Mouse (Mus musculus): ENCODE results near the gene Coa3. TPM values are rescaled to one million over a fixed set of nuclear protein-coding genes. Genes with fewer than 3 reads are reported as not detected.

Coa3 gene
- polyA plus RNA-seq, 1 experiment: 540 TPM

GRCm38 (mm10) chr11:101302004-101302798 lies 23.3 kb upstream of the Coa3 start, which contains the start of gene Becn1:
TSS of gene Becn1 (minus strand) at chr11:101302286.
- Histone ChIP-seq H3K36me3 (ENCODE audit: control insufficient read depth, insufficient read depth, low read length) (no peaks in the 10 kb centered on the region), H3K4me3 (ENCODE audit: insufficient read depth, low read depth, low read length) (peak within 1 kb of the TSS; percentile 72), H3K4me1 (ENCODE audit: control insufficient read depth, insufficient read depth, low read length) (peaks cover 16% of the 10 kb centered on the region; the same call in 1 of the 2 replicates), H3K27me3 (replicated peaks; ENCODE audit: control insufficient read depth, insufficient read depth, low read length) (no peaks in the 10 kb centered on the region), H3K27ac (ENCODE audit: insufficient read depth, low read depth, low read length) (peak within 1 kb of the TSS; percentile 34)
- DNase-seq: peak; percentile 97
- TF ChIP-seq CTCF (conservative IDR thresholded peaks at IDR 0.05; ENCODE audit: insufficient read depth, insufficient read length, low read depth, low read length) (peak; percentile 95; the same call in 1 of the 2 replicates), POLR2A (IDR thresholded peaks at IDR 0.05; ENCODE audit: low read depth, low read length) (peak; percentile 53)
- WGBS: 6% methylated on average over 39 of the region's 39 CpGs

GRCm38 (mm10) chr11:101301299-101302003 lies 22.5 kb upstream of the Coa3 start:
- TF ChIP-seq CTCF (conservative IDR thresholded peaks at IDR 0.05; ENCODE audit: insufficient read depth, insufficient read length, low read depth, low read length) (no peak), POLR2A (IDR thresholded peaks at IDR 0.05; ENCODE audit: low read depth, low read length) (no peak)
- Histone ChIP-seq H3K27me3 (replicated peaks; ENCODE audit: control insufficient read depth, insufficient read depth, low read length) (no peaks in the 10 kb centered on the region), H3K36me3 (ENCODE audit: control insufficient read depth, insufficient read depth, low read length) (no peaks in the 10 kb centered on the region), H3K4me3 (ENCODE audit: insufficient read depth, low read depth, low read length) (peak overlapping the region; percentile 72), H3K4me1 (ENCODE audit: control insufficient read depth, insufficient read depth, low read length) (peaks cover 16% of the 10 kb centered on the region; the same call in 1 of the 2 replicates), H3K27ac (ENCODE audit: insufficient read depth, low read depth, low read length) (peak overlapping the region; percentile 34)
- DNase-seq: no peak
- WGBS: 6% methylated on average over 26 of the region's 26 CpGs

GRCm38 (mm10) chr11:101300881-101301280 lies 22.0 kb upstream of the Coa3 start:
- no peak for DNase-seq
- WGBS: 67% methylated on average over 7 of the region's 7 CpGs
- Histone ChIP-seq H3K27ac (ENCODE audit: insufficient read depth, low read depth, low read length) (peak overlapping the region; percentile 34; the same call in 1 of the 2 replicates), H3K4me1 (ENCODE audit: control insufficient read depth, insufficient read depth, low read length) (peaks cover 16% of the 10 kb centered on the region; the same call in 1 of the 2 replicates), H3K36me3 (ENCODE audit: control insufficient read depth, insufficient read depth, low read length) (no peaks in the 10 kb centered on the region), H3K4me3 (ENCODE audit: insufficient read depth, low read depth, low read length) (peak overlapping the region; percentile 72), H3K27me3 (replicated peaks; ENCODE audit: control insufficient read depth, insufficient read depth, low read length) (no peaks in the 10 kb centered on the region)
- TF ChIP-seq POLR2A (IDR thresholded peaks at IDR 0.05; ENCODE audit: low read depth, low read length): no peak
- peak; percentile 35 for TF ChIP-seq CTCF (conservative IDR thresholded peaks at IDR 0.05; ENCODE audit: insufficient read depth, insufficient read length, low read depth, low read length)

GRCm38 (mm10) chr11:101295191-101295590 lies 16.3 kb upstream of the Coa3 start:
- DNase-seq: no peak
- H3K27ac ChIP-seq (ENCODE audit: insufficient read depth, low read depth, low read length): no peak overlapping the region; the same call in 1 of the 2 replicates
- no peaks in the 10 kb centered on the region for H3K27me3 ChIP-seq (replicated peaks; ENCODE audit: control insufficient read depth, insufficient read depth, low read length)
- no peak overlapping the region for H3K4me3 ChIP-seq (ENCODE audit: insufficient read depth, low read depth, low read length)
- H3K36me3 ChIP-seq (ENCODE audit: control insufficient read depth, insufficient read depth, low read length): peaks cover 5% of the 10 kb centered on the region
- 93% methylated on average over 8 of the region's 8 CpGs for WGBS
- H3K4me1 ChIP-seq (ENCODE audit: control insufficient read depth, insufficient read depth, low read length): 0 out of 2 replicates have a peak, but pooled peaks cover 4% of the 10 kb centered on the region
- TF ChIP-seq CTCF (conservative IDR thresholded peaks at IDR 0.05; ENCODE audit: insufficient read depth, insufficient read length, low read depth, low read length) (no peak), POLR2A (IDR thresholded peaks at IDR 0.05; ENCODE audit: low read depth, low read length) (no peak)

GRCm38 (mm10) chr11:101291231-101291630 lies 12.3 kb upstream of the Coa3 start:
- Histone ChIP-seq H3K36me3 (ENCODE audit: control insufficient read depth, insufficient read depth, low read length) (peaks cover 9% of the 10 kb centered on the region), H3K4me1 (ENCODE audit: control insufficient read depth, insufficient read depth, low read length) (no peaks in the 10 kb centered on the region), H3K27me3 (replicated peaks; ENCODE audit: control insufficient read depth, insufficient read depth, low read length) (no peaks in the 10 kb centered on the region), H3K4me3 (ENCODE audit: insufficient read depth, low read depth, low read length) (no peak overlapping the region), H3K27ac (ENCODE audit: insufficient read depth, low read depth, low read length) (no peak overlapping the region)
- 89% methylated on average over 8 of the region's 8 CpGs for WGBS
- DNase-seq: no peak
- TF ChIP-seq POLR2A (IDR thresholded peaks at IDR 0.05; ENCODE audit: low read depth, low read length) (no peak), CTCF (conservative IDR thresholded peaks at IDR 0.05; ENCODE audit: insufficient read depth, insufficient read length, low read depth, low read length) (no peak)

GRCm38 (mm10) chr11:101287306-101287705 lies 8.4 kb upstream of the Coa3 start:
- 67% methylated on average over 9 of the region's 9 CpGs for WGBS
- no peaks in the 10 kb centered on the region for H3K27me3 ChIP-seq (replicated peaks; ENCODE audit: control insufficient read depth, insufficient read depth, low read length)
- H3K36me3 ChIP-seq (ENCODE audit: control insufficient read depth, insufficient read depth, low read length): peaks cover 5% of the 10 kb centered on the region
- peaks cover 21% of the 10 kb centered on the region for H3K4me1 ChIP-seq (ENCODE audit: control insufficient read depth, insufficient read depth, low read length)
- H3K27ac ChIP-seq (ENCODE audit: insufficient read depth, low read depth, low read length): peak overlapping the region; percentile 66
- no peak for TF ChIP-seq CTCF (conservative IDR thresholded peaks at IDR 0.05; ENCODE audit: insufficient read depth, insufficient read length, low read depth, low read length)
- no peak for TF ChIP-seq POLR2A (IDR thresholded peaks at IDR 0.05; ENCODE audit: low read depth, low read length)
- no peak for DNase-seq
- H3K4me3 ChIP-seq (ENCODE audit: insufficient read depth, low read depth, low read length): no peak overlapping the region

GRCm38 (mm10) chr11:101283805-101284204 lies 4.9 kb upstream of the Coa3 start:
- H3K27me3 ChIP-seq (replicated peaks; ENCODE audit: control insufficient read depth, insufficient read depth, low read length): no peaks in the 10 kb centered on the region
- H3K4me3 ChIP-seq (ENCODE audit: insufficient read depth, low read depth, low read length): no peak overlapping the region
- TF ChIP-seq CTCF (conservative IDR thresholded peaks at IDR 0.05; ENCODE audit: insufficient read depth, insufficient read length, low read depth, low read length) (no peak), POLR2A (IDR thresholded peaks at IDR 0.05; ENCODE audit: low read depth, low read length) (no peak)
- H3K36me3 ChIP-seq (ENCODE audit: control insufficient read depth, insufficient read depth, low read length): peaks cover 4% of the 10 kb centered on the region
- DNase-seq: peak; percentile 85
- whole genome bisulfite sequencing: 38% methylated on average over 4 of the region's 4 CpGs
- H3K4me1 ChIP-seq (ENCODE audit: control insufficient read depth, insufficient read depth, low read length): peaks cover 26% of the 10 kb centered on the region
- peak overlapping the region; percentile 91 for H3K27ac ChIP-seq (ENCODE audit: insufficient read depth, low read depth, low read length)
